Mouse (Mus musculus) small intestine, adult 2 months (tissue): Measurements from ENCODE around the gene Rack1.

Experiments
- CTCF ChIP-seq: fragments of 200-500 bp; IDR thresholded peaks from 2 replicates; pipeline ENCODE4 v1.5.1; 2012; ENCODE audit warnings: low read depth, mild to moderate bottlenecking, control low read depth, inconsistent platforms, low read length, moderate library complexity, mixed read lengths; ENCODE audit not compliant: insufficient replicate concordance, insufficient read length; ENCODE audit errors: extremely low read depth
- POLR2A ChIP-seq: fragments of 200-500 bp; IDR thresholded peaks from 2 replicates; pipeline ENCODE4 v1.6.1; 2012; ENCODE audit warnings: low read depth, mild to moderate bottlenecking, control low read depth, inconsistent platforms, low read length, moderate library complexity

DNA sequence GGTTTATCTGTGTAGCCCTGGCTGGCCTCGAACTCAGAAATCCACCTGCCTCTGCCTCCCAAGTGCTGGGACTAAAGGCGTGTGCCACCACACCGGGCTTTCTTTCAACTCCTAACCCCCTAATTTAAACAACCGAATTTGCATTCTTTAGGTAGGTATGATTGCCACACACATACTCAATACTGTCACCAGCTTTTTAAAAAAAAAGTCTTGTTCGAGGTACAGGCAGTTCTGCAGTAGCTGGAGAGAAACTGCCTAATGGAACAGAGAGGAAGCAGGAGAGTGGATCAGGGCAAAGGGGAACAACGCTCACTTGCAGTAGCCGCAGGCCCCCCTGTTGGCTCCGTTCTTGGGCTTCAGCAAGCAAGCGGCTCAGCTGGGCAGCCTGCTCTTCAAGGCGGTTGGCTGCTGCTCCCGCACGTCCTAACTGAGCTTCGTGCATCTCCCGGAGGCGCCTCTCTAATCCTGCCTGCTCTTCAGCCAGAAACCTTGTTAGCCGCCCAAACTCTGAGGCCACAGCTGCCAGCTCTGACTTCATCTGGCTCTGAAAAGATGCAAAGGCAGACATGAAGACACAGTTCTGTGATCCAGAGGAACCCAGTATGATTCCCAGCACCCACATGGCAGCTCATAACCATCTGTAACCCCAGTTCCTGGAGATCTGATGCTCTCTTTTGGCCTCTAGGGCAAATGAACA, 8.8 kb downstream of the Rack1 start:
- TF ChIP-seq CTCF (no peak), POLR2A (no peak)
